ENCODE assay signal across 8 mouse cellular contexts in the genomic region with DNA sequence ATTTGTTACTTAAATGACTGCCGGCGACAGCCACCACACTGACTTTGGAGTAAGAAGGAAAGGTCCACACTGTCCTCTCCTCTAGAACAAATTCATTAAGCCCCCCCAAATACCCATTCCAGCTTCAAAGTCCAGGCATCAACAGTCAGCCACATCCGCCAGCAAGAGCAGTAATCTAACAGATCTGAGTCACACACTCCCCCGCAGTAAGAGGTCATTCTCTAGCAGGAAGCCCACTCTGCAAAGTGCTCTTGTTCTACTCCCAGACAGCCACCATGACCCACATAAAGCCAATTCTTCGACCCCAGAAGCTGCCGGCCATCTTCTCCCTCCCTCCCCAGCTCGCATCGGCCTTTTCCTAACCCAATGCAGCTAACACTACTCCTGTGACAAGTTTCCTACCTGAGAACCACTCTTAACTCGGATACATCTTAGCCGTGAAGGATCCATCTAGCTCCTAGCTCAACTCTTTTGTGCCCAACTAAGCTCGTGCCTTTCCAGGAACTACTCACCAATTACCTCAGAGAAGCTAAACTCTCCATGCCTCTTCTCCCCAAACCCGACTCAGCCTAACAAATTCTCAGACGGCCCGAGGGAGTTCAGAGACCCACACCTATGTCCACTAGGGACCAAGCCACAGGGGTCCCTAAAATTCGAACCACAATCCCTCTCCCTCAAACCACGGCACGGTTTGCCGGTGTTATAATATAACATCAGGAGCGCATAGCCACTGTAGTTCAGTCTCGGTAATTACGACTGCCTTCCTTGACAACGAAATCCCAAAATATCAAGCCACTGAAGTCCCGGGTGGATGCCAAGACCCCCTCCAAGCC. TPM values are rescaled to one million over a fixed set of nuclear protein-coding genes. Genes with fewer than 3 reads are reported as not detected.
A peak's percentile ranks its signal among the peaks of the same experiment; 100 is the strongest.
DNase-seq lines count a peak whose midpoint lies in the region; ATAC-seq and TF ChIP-seq lines count a peak whose summit lies in the region.

No protein-coding gene starts in this region.

- peaks cover 60% of the 10 kb centered on the region for H3K79me2 ChIP-seq in myocyte (ENCODE audit: control insufficient read depth, insufficient read depth)

- DNase-seq in kidney, adult 9 months = peak; percentile 18
- no peak for DNase-seq in kidney, adult 18-20 months
- DNase-seq in c-Kit-positive CD71-positive TER-119-positive erythroid progenitor cells, embryonic 14.5 days (ENCODE audit: low spot score) = peak; percentile 37
- DNase-seq in limb, embryonic 14.5 days (ENCODE audit: low spot score) = no peak
- no peak for DNase-seq in cerebellum, adult 18-20 months

- H3K4me2 ChIP-seq in heart, embryonic 14.5 days (ENCODE audit: low read length) = peak overlapping the region; percentile 81
- peak overlapping the region; percentile 89 for H3K4me2 ChIP-seq in limb, embryonic 14.5 days (replicated peaks; ENCODE audit: low read depth, low read length, severe bottlenecking)
- H3K4me2 ChIP-seq in myocyte (ENCODE audit: low read depth) = peak overlapping the region; percentile 91

- ATAC-seq in CD4-positive, CD25-positive, alpha-beta regulatory T cell, adult 4 months = peak; percentile 73
- ATAC-seq in heart, embryonic 14.5 days (ENCODE audit: insufficient number of reproducible peaks, insufficient read depth, low FRiP score, low read depth) = no peak
- no peak for ATAC-seq in limb, embryonic 14.5 days (ENCODE audit: low FRiP score, low read depth)

- no peaks in the 10 kb centered on the region for H3K36me3 ChIP-seq in heart, embryonic 14.5 days (ENCODE audit: control insufficient read depth, insufficient read depth, low read length)
- H3K36me3 ChIP-seq in limb, embryonic 14.5 days (ENCODE audit: control insufficient read depth, insufficient read depth, low read length) = no peaks in the 10 kb centered on the region
- H3K36me3 ChIP-seq in myocyte (ENCODE audit: control insufficient read depth, insufficient read depth) = no peaks in the 10 kb centered on the region

- H3K27ac ChIP-seq in heart, embryonic 14.5 days (replicated peaks in 1 of 2; ENCODE audit: control insufficient read depth in 1 of 2, insufficient read depth in 1 of 2, low read depth in 2 of 2, low read length in 2 of 2) = peak overlapping the region; percentile 76 to 92
- H3K27ac ChIP-seq in limb, embryonic 14.5 days (replicated peaks; ENCODE audit: low read depth, low read length) = peak overlapping the region; percentile 85

- H3ac ChIP-seq in myocyte (ENCODE audit: control insufficient read depth, insufficient read length) = peak overlapping the region; percentile 64

- 8% methylated on average over 23 of the region's 23 CpGs for WGBS in heart, embryonic 14.5 days
- 8% methylated on average over 23 of the region's 23 CpGs for WGBS in limb, embryonic 14.5 days

- H3K9me3 ChIP-seq in heart, embryonic 14.5 days (ENCODE audit: control insufficient read depth, low read length) = no peaks in the 10 kb centered on the region
- no peaks in the 10 kb centered on the region for H3K9me3 ChIP-seq in limb, embryonic 14.5 days (ENCODE audit: control insufficient read depth, low read length)

- H3K4me1 ChIP-seq in heart, embryonic 14.5 days (ENCODE audit: control insufficient read depth in 2 of 2, insufficient read depth in 2 of 2, low read length in 2 of 2) = peaks cover 5 to 7% of the 10 kb centered on the region in 2 experiments; a peak in 3 of 4 replicates
- H3K4me1 ChIP-seq in limb, embryonic 14.5 days (ENCODE audit: control insufficient read depth, insufficient read depth, low read length) = peaks cover 11% of the 10 kb centered on the region

- H3K27me3 ChIP-seq in heart, embryonic 14.5 days (ENCODE audit: control insufficient read depth, insufficient read depth, low read length) = no peaks in the 10 kb centered on the region
- no peaks in the 10 kb centered on the region for H3K27me3 ChIP-seq in limb, embryonic 14.5 days (ENCODE audit: control insufficient read depth, insufficient read depth, low read length)
- peaks cover 12% of the 10 kb centered on the region for H3K27me3 ChIP-seq in myocyte (ENCODE audit: control insufficient read depth, insufficient read depth, insufficient read length)

- H3K9ac ChIP-seq in heart, embryonic 14.5 days (ENCODE audit: low read length) = peak overlapping the region; percentile 97
- H3K9ac ChIP-seq in limb, embryonic 14.5 days (ENCODE audit: low read depth, low read length, severe bottlenecking) = peak overlapping the region; percentile 99

- TF ChIP-seq POLR2A in limb, embryonic 14.5 days (IDR thresholded peaks at IDR 0.05; ENCODE audit: borderline replicate concordance, extremely low read depth, insufficient read depth, insufficient read length) = no peak
- no peak for TF ChIP-seq POLR2A in myocyte (IDR thresholded peaks at IDR 0.05; ENCODE audit: insufficient read length, low read depth)

- peak overlapping the region; percentile 70 to 100 for H3K4me3 ChIP-seq in heart, embryonic 14.5 days (ENCODE audit: control insufficient read depth in 1 of 2, insufficient read depth in 1 of 2, low read depth in 1 of 2, low read length in 2 of 2)
- peak overlapping the region; percentile 100 for H3K4me3 ChIP-seq in limb, embryonic 14.5 days (replicated peaks; ENCODE audit: low read length)
- peak overlapping the region; percentile 74 for H3K4me3 ChIP-seq in myocyte

TF ChIP-seq in myocyte, 11 proteins besides CTCF, POLR2A, EP300 and RAD21:
- TF ChIP-seq MAX (IDR thresholded peaks at IDR 0.05; ENCODE audit: low read depth) (no peak), MYOG (IDR thresholded peaks at IDR 0.05; ENCODE audit: control insufficient read depth in 1 of 3, insufficient read depth in 1 of 3, insufficient read length in 2 of 3, low read depth in 2 of 3) (no peak), REST (IDR thresholded peaks at IDR 0.05; ENCODE audit: insufficient read depth, insufficient read length) (no peak), POLR2AphosphoS2 (IDR thresholded peaks at IDR 0.05; ENCODE audit: insufficient read length, low read depth) (no peak), SRF (IDR thresholded peaks at IDR 0.05; ENCODE audit: control insufficient read depth, insufficient read length, low read depth) (no peak), TCF3 (IDR thresholded peaks at IDR 0.05; ENCODE audit: insufficient read length, low read depth) (no peak), TCF12 (IDR thresholded peaks at IDR 0.05; ENCODE audit: insufficient read depth, poor library complexity, severe bottlenecking) (no peak), MYOD1 (IDR thresholded peaks at IDR 0.05; ENCODE audit: control insufficient read depth in 1 of 3, insufficient read length in 2 of 3, low read depth in 2 of 3) (no peak), E2F4 (IDR thresholded peaks at IDR 0.05; ENCODE audit: insufficient read depth) (no peak)

RNA-seq across cellular contexts. Expression of a gene that starts 0.8 kb away (rescaled TPM):
- polyA plus RNA-seq in CD4-positive, CD25-positive, alpha-beta regulatory T cell, adult 4 months (2017; shearing (Covaris generic)) = 1 to 10 TPM; 2.6 to 3.5 TPM
- 2.9 and 3.3 TPM in 2 replicates for polyA plus RNA-seq in heart, embryonic 14.5 days (2014; fragmentation: Nextera tagmentation; extraction: Ambion mirVana)
- 12.9 and 23.4 TPM in 2 replicates for polyA plus RNA-seq in limb, embryonic 14.5 days (2012; rRNA removed)
- polyA plus RNA-seq in limb, embryonic 14.5 days (2014; fragmentation: Nextera tagmentation; extraction: Ambion mirVana) = 4.3 and 4.7 TPM in 2 replicates
- polyA plus RNA-seq in myocyte (2012; fragmentation: generic; extraction: Trizol) = 5.3 TPM

RNA-seq across cellular contexts. Expression of a gene that starts 33.5 kb away (rescaled TPM):
- 10 to 100 TPM; 22.7 to 37.2 TPM for polyA plus RNA-seq in CD4-positive, CD25-positive, alpha-beta regulatory T cell, adult 4 months (2017; shearing (Covaris generic))
- polyA plus RNA-seq in heart, embryonic 14.5 days (2014; fragmentation: Nextera tagmentation; extraction: Ambion mirVana) = 20.8 and 22.4 TPM in 2 replicates
- polyA plus RNA-seq in limb, embryonic 14.5 days (2012; rRNA removed) = 27.6 and 29.4 TPM in 2 replicates
- polyA plus RNA-seq in limb, embryonic 14.5 days (2014; fragmentation: Nextera tagmentation; extraction: Ambion mirVana) = 17.2 and 18.4 TPM in 2 replicates
- polyA plus RNA-seq in myocyte (2012; fragmentation: generic; extraction: Trizol) = 12.3 TPM

Comparison
In these comparisons a context has a peak if more than half of its experiments do, and no peak if none do; other contexts are left out.
1. DNase-seq: peak in kidney, adult 9 months (single experiment) and c-Kit-positive CD71-positive TER-119-positive erythroid progenitor cells, embryonic 14.5 days (single experiment); none in kidney, adult 18-20 months (single experiment), limb, embryonic 14.5 days (single experiment) and cerebellum, adult 18-20 months (0 of 2).
2. Peak in every context shown above with its lines, with median percentiles within 50 percentile points of each other: H3K4me2 ChIP-seq and H3K4me3 ChIP-seq.